Mouse (Mus musculus) liver, adult 2 months (tissue): ENCODE measurements around the gene Nptxr. TPM values are rescaled to one million over a fixed set of nuclear protein-coding genes. Genes with fewer than 3 reads are reported as not detected.

Experiments used
- DNase-seq: peaks from one replicate; pipeline ENCODE4 v3.0.0-alpha.2; 2011; ENCODE audit warnings: low read depth, low spot score; ENCODE audit errors: extremely low read depth
- H3K27ac ChIP-seq: fragments of 200-500 bp; replicated peaks from 2 replicates; pipeline ENCODE4 v1.5.1; 2012; ENCODE audit warnings: low read depth, mild to moderate bottlenecking, control low read depth, inconsistent platforms, low read length; ENCODE audit not compliant: insufficient read depth
- H3K27me3 ChIP-seq: fragments of 200-500 bp; 2 replicates; pipeline ENCODE4 v1.6.1; 2012; ENCODE audit warnings: mild to moderate bottlenecking, moderate library complexity, low read length, inconsistent platforms; ENCODE audit not compliant: control insufficient read depth, insufficient read depth
- H3K36me3 ChIP-seq: fragments of 200-500 bp; 2 replicates; pipeline ENCODE4 v1.6.1; 2012; ENCODE audit warnings: low read length, inconsistent platforms; ENCODE audit not compliant: control insufficient read depth, insufficient read depth
- H3K4me1 ChIP-seq: fragments of 200-500 bp; 2 replicates; pipeline ENCODE4 v1.6.1; 2011; ENCODE audit warnings: low read length; ENCODE audit not compliant: control insufficient read depth, insufficient read depth
- H3K4me3 ChIP-seq: fragments of 200-500 bp; 2 replicates; pipeline ENCODE4 v1.5.1; 2011; ENCODE audit warnings: low read depth, mild to moderate bottlenecking, control low read depth, low read length, moderate library complexity; ENCODE audit not compliant: insufficient read depth
- H3K79me2 ChIP-seq: fragments of 200-500 bp; 2 replicates; pipeline ENCODE4 v1.6.1; 2012; ENCODE audit warnings: inconsistent platforms, mild to moderate bottlenecking, low read length, moderate library complexity; ENCODE audit not compliant: control insufficient read depth, insufficient read depth
- H3K9ac ChIP-seq: fragments of 200-500 bp; 2 replicates; pipeline ENCODE4 v1.6.1; 2012; ENCODE audit warnings: low read depth, mild to moderate bottlenecking, control low read depth, inconsistent platforms, low read length
- CTCF ChIP-seq: fragments of 200-500 bp; IDR thresholded peaks from 2 replicates; pipeline ENCODE4 v1.5.1; 2011; ENCODE audit warnings: low read depth, low read length, control low read depth
- POLR2A ChIP-seq: fragments of 200-500 bp; IDR thresholded peaks from 2 replicates; pipeline ENCODE4 v1.6.1; 2011; ENCODE audit warnings: low read length, control low read depth; ENCODE audit not compliant: insufficient read depth; ENCODE audit errors: extremely low read depth
- WGBS: fragments of 180-500 bp; shearing (Covaris S2); methylation state at CpG from one replicate; pipeline ENCODE4 v1.1.7; 2018; 5-methylcytosine and 5-hydroxymethylcytosine counted together
- polyA plus RNA-seq: library from polyadenylated mRNA; depleted of rRNA; stranded (reverse); fragments of >200 nt; gene quantifications from 2 replicates; pipeline ENCODE4 v1.2.3, GENCODE M21; 2012
- total RNA-seq: library from RNA; depleted of rRNA; stranded (reverse); fragments of >200 nt; gene quantifications from 2 replicates; pipeline ENCODE4 v1.2.3, GENCODE M21; 2014

The Nptxr gene
- total and polyA plus RNA-seq, 2 experiments = 0.09 to 0.11 TPM

GRCm38 (mm10) chr15:79790905-79791304 is 13.7 kb downstream of the Nptxr start:
- 80% methylated on average over 6 of the region's 6 CpGs for WGBS
- Histone ChIP-seq H3K4me1 (no peaks in the 10 kb centered on the region), H3K27ac (no peak overlapping the region), H3K79me2 (no peaks in the 10 kb centered on the region), H3K27me3 (no peaks in the 10 kb centered on the region), H3K9ac (no peak overlapping the region), H3K36me3 (no peaks in the 10 kb centered on the region), H3K4me3 (no peak overlapping the region)
- DNase-seq = no peak
- no peak for TF ChIP-seq POLR2A
- no peak for TF ChIP-seq CTCF

GRCm38 (mm10) chr15:79790111-79790510 is 14.5 kb downstream of the Nptxr start:
- WGBS = 58% methylated on average over 8 of the region's 8 CpGs
- TF ChIP-seq CTCF = no peak
- TF ChIP-seq POLR2A = no peak
- H3K79me2 ChIP-seq = no peaks in the 10 kb centered on the region
- H3K27me3 ChIP-seq = no peaks in the 10 kb centered on the region
- H3K9ac ChIP-seq = no peak overlapping the region
- H3K27ac ChIP-seq = no peak overlapping the region
- H3K4me1 ChIP-seq = no peaks in the 10 kb centered on the region
- no peak for DNase-seq
- H3K36me3 ChIP-seq = no peaks in the 10 kb centered on the region
- H3K4me3 ChIP-seq = no peak overlapping the region

GRCm38 (mm10) chr15:79787815-79788214 is 16.8 kb downstream of the Nptxr start:
- DNase-seq = no peak
- no peaks in the 10 kb centered on the region for H3K4me1 ChIP-seq
- no peaks in the 10 kb centered on the region for H3K36me3 ChIP-seq
- no peaks in the 10 kb centered on the region for H3K27me3 ChIP-seq
- TF ChIP-seq CTCF (no peak), POLR2A (no peak)
- H3K79me2 ChIP-seq = no peaks in the 10 kb centered on the region
- H3K27ac ChIP-seq = no peak overlapping the region
- H3K4me3 ChIP-seq = no peak overlapping the region
- H3K9ac ChIP-seq = no peak overlapping the region
- 66% methylated on average over 8 of the region's 8 CpGs for WGBS

- no peaks in the 10 kb centered on the region for H3K36me3 ChIP-seq
- DNase-seq = no peak
- no peaks in the 10 kb centered on the region for H3K4me1 ChIP-seq
- no peaks in the 10 kb centered on the region for H3K27me3 ChIP-seq
- no peak for TF ChIP-seq POLR2A
- no peak for TF ChIP-seq CTCF
- 38% methylated on average over 1 of the region's 1 CpGs for WGBS
- H3K4me3 ChIP-seq = no peak overlapping the region
- H3K79me2 ChIP-seq = no peaks in the 10 kb centered on the region
- no peak overlapping the region for H3K27ac ChIP-seq
- no peak overlapping the region for H3K9ac ChIP-seq
These were observed 19.5 kb downstream of the Nptxr start for GRCm38 (mm10) chr15:79785056-79785455.

- Histone ChIP-seq H3K4me1 (no peaks in the 10 kb centered on the region; the same call in 1 of the 2 replicates), H3K9ac (no peak within 1 kb of the TSS), H3K27ac (no peak within 1 kb of the TSS), H3K36me3 (no peaks in the 10 kb centered on the region), H3K79me2 (no peaks in the 10 kb centered on the region), H3K4me3 (no peak within 1 kb of the TSS), H3K27me3 (no peaks in the 10 kb centered on the region)
- DNase-seq = no peak
- TF ChIP-seq CTCF (no peak), POLR2A (no peak)
These were observed 26.8 kb downstream of the Nptxr start, which contains the start of gene Dnal4 for GRCm38 (mm10) chr15:79777749-79778148. Gene Dnal4 (minus strand): TSS chr15:79777849.

GRCm38 (mm10) chr15:79775662-79776061 is 28.9 kb downstream of the Nptxr start:
- H3K27me3 ChIP-seq = no peaks in the 10 kb centered on the region
- 65% methylated on average over 7 of the region's 7 CpGs for WGBS
- no peak for DNase-seq
- no peak overlapping the region for H3K9ac ChIP-seq
- H3K79me2 ChIP-seq = no peaks in the 10 kb centered on the region
- H3K4me1 ChIP-seq = no peaks in the 10 kb centered on the region; the same call in 1 of the 2 replicates
- TF ChIP-seq POLR2A (no peak), CTCF (no peak)
- H3K36me3 ChIP-seq = no peaks in the 10 kb centered on the region
- H3K27ac ChIP-seq = no peak overlapping the region
- H3K4me3 ChIP-seq = no peak overlapping the region
